Mouse (Mus musculus): ENCODE measurements around the gene Irf8.

Gene Irf8

GRCm38 (mm10) chr8:120735770-120736481 lies at the start of gene Irf8:
Gene Irf8 (plus strand): TSS chr8:120736358.
- peak; percentile 87 for DNase-seq

- DNase-seq = no peak
These were observed 49.6 kb upstream of the Irf8 start for GRCm38 (mm10) chr8:120686576-120686975.

- no peak for DNase-seq
These were observed 48.4 kb upstream of the Irf8 start for GRCm38 (mm10) chr8:120687786-120688185.

- DNase-seq = no peak
These were observed 47.6 kb upstream of the Irf8 start for GRCm38 (mm10) chr8:120688511-120688910.

GRCm38 (mm10) chr8:120692934-120693333 lies 43.2 kb upstream of the Irf8 start:
- no peak for DNase-seq

- no peak for DNase-seq
These were observed 42.2 kb upstream of the Irf8 start for GRCm38 (mm10) chr8:120693861-120694493.

GRCm38 (mm10) chr8:120696401-120697153 lies 39.6 kb upstream of the Irf8 start:
- no peak for DNase-seq

- DNase-seq = peak; percentile 61
These were observed 38.8 kb upstream of the Irf8 start for GRCm38 (mm10) chr8:120697154-120697978.

- no peak for DNase-seq
These were observed 38.2 kb upstream of the Irf8 start for GRCm38 (mm10) chr8:120697979-120698272.

GRCm38 (mm10) chr8:120698426-120698825 lies 37.7 kb upstream of the Irf8 start:
- no peak for DNase-seq

- DNase-seq = no peak
These were observed 37.1 kb upstream of the Irf8 start for GRCm38 (mm10) chr8:120699079-120699478.

- DNase-seq = no peak
These were observed 36.6 kb upstream of the Irf8 start for GRCm38 (mm10) chr8:120699565-120699964.

- DNase-seq = no peak
These were observed 36.1 kb upstream of the Irf8 start for GRCm38 (mm10) chr8:120700053-120700452.

- no peak for DNase-seq
These were observed 34.2 kb upstream of the Irf8 start for GRCm38 (mm10) chr8:120701758-120702465.

- no peak for DNase-seq
These were observed 32.0 kb upstream of the Irf8 start for GRCm38 (mm10) chr8:120704203-120704602.

GRCm38 (mm10) chr8:120705163-120705562 lies 31.0 kb upstream of the Irf8 start:
- DNase-seq = no peak

GRCm38 (mm10) chr8:120706193-120706592 lies 30.0 kb upstream of the Irf8 start:
- no peak for DNase-seq

- DNase-seq = no peak
These were observed 27.0 kb upstream of the Irf8 start for GRCm38 (mm10) chr8:120709176-120709575.

GRCm38 (mm10) chr8:120715200-120715599 lies 21.0 kb upstream of the Irf8 start:
- DNase-seq = no peak

GRCm38 (mm10) chr8:120715996-120716680 lies 20.0 kb upstream of the Irf8 start:
- DNase-seq = no peak

- no peak for DNase-seq
These were observed 16.4 kb upstream of the Irf8 start for GRCm38 (mm10) chr8:120719586-120720236.

All from right cerebral cortex, postnatal 14 days (tissue).